Mouse (Mus musculus) neural tube, embryonic 12.5 days (tissue): ENCODE measurements around the gene Clvs2. TPM values are rescaled to one million over a fixed set of nuclear protein-coding genes. Genes with fewer than 3 reads are reported as not detected.

ENCODE experiments used
- polyA plus RNA-seq: library from polyadenylated mRNA; unstranded; fragments of >200 nt; fragmentation: Nextera tagmentation; extraction: Ambion mirVana; gene quantifications from 2 replicates; pipeline ENCODE4 v1.2.1, GENCODE M21; 2016

Gene Clvs2
- polyA plus RNA-seq, 1 experiment from 2014 or later = 9.0 TPM

Other genes with a start within 250 kb of the Clvs2 start
- not detected in 2 replicates for gene Sult3a2, start 161.9 kb upstream of the Clvs2 start, polyA plus RNA-seq
- gene Sult3a1, start 233.0 kb upstream of the Clvs2 start, polyA plus RNA-seq = not detected in 2 replicates